Mouse (Mus musculus) c-Kit-positive CD71-positive TER-119-negative erythroid progenitor cells, embryonic 14.5 days (primary cell): Measurements from ENCODE around the gene Kazn.

Experiments
- DNase-seq: peaks from one replicate; pipeline ENCODE4 v3.0.0-alpha.2; 2013; ENCODE audit warnings: low read depth

Kazn gene

GRCm38 (mm10) chr4:142077572-142078271 is 161.5 kb downstream of the Kazn start:
- no peak for DNase-seq

- DNase-seq = no peak
These were observed 162.3 kb downstream of the Kazn start for GRCm38 (mm10) chr4:142076883-142077282.

DNA sequence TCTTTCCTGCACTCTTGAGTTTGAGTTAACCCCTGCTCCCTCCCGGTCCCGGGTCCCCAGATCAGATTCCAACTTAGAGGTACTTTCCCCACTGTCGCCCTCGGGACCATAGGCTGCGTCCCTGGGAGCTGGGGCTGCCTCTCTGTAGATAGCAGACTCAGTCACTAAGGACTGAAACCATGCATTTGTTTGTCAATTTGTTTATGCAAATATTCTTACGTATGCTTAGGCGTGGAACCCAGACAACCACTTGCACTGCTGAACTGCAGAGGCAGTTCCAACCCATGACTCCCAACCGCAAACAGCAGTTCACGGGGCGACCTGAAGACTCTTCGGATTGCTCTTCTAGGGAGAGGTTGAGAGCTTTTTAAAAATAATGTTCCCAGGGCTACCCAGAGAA is 163.3 kb downstream of the Kazn start:
- no peak for DNase-seq

GRCm38 (mm10) chr4:142074060-142074732 is 165.0 kb downstream of the Kazn start:
- DNase-seq = no peak

DNA sequence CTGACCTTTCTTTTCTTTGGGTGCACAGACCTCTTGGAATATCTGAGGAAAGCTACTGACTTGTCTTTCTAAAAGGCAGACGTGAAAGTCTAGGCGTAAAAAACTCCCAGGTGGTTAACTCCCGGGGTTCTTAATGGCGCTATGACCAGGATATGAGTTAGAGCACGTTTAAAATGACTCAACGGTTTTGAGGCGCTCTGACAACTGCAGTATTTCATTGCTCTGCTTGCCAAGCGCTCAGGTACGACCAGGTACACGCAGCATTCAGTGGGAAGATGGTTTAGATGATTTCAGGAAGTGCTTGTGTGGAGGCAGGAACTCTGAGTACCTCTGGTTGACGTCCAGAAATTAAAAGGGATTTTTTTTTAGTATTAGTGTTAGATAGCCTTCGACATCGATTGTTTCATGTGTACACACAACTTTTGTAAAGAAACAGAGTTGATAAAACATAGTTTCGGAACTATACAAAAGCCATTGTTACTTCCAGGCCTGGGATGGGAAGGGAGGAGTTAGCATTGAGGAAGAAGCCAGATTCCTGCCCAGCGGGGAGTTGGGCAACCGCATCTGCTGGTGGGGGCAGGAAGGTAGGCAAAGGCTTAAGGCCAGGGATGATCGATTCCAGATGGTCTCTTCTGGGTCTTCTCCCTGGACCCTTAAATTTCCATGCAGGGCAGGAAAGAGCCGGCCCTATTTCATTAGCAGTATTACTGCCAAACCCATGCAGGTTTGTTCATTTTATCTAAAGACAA is 167.8 kb downstream of the Kazn start:
- DNase-seq = no peak

GRCm38 (mm10) chr4:142070840-142071239 is 168.4 kb downstream of the Kazn start:
- no peak for DNase-seq

- no peak for DNase-seq
These were observed 170.0 kb downstream of the Kazn start for GRCm38 (mm10) chr4:142068899-142069812.

GRCm38 (mm10) chr4:142066576-142066975 is 172.6 kb downstream of the Kazn start:
- no peak for DNase-seq

DNA sequence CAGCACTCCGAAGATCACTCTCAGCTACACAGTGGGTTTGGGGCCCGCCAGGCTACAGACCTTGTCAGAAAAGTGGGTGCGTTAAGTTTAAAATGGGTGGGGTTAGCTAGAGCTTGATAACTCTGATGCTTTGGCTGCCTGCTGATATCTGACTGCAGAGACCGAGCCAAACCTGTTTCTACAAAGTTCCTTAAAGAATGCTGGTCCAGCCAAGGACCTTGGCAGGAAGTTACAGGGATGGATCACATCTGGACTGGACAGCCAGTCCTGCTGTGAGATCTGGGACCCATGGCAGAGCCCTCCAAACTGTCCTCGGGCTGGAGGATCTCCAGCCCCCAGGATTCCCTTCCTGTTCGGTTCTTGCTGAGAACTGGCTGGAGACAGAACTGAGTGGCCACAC is 173.4 kb downstream of the Kazn start:
- DNase-seq = no peak

GRCm38 (mm10) chr4:142065270-142065669 is 173.9 kb downstream of the Kazn start:
- no peak for DNase-seq

DNA sequence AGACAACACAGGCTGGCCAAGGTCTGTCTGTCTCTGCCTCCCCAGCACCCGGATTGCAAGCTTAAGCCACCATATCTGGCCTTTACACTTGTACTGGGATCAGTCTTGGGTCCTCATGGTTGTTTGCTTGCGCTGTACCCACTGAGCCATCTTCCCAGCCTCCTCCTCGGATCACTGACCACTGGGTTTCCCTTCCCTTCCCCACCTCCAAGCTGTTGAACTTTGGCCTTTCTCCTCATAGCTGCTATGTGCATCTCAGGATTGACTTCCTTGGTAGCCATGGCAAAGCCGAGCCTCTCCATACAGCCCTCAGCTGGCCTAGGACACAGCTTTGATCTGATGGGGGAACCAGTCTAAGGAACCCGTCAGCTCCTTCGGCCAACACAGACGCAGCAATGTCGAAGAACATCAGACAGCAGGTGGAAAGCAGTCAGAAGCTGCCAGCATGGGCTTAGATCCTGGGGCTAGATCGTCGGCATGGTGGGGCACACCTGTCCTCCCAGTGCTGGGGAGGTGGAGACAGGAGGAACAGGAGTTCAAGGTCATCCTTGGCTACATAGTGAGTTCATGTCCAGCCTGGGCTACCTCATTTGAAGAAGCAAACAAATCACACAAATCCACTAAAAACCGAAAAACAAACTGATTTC is 174.5 kb downstream of the Kazn start:
- DNase-seq = no peak

DNA sequence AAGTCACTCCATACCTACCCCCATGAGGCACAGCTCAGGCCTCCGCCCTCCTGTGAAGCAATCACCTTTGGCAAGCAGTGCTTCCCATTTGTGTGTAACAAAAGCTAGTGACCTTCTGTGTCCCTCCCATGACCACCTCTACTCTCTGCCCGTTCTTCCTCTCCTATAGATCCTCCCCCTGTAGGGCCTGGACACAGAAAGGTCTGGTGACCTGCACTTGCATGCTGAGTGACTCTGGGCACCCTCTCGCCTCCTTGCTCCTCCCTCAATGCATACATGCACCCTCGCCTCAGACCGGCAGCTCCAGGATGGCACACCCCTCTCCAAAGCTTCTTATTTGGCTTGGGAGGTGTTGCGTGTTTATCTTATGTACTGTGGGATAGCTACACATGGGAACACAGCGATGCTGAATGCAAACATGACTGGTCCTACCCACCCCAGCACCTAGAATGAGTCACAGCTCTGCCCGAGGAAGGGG is 176.1 kb downstream of the Kazn start:
- no peak for DNase-seq

DNA sequence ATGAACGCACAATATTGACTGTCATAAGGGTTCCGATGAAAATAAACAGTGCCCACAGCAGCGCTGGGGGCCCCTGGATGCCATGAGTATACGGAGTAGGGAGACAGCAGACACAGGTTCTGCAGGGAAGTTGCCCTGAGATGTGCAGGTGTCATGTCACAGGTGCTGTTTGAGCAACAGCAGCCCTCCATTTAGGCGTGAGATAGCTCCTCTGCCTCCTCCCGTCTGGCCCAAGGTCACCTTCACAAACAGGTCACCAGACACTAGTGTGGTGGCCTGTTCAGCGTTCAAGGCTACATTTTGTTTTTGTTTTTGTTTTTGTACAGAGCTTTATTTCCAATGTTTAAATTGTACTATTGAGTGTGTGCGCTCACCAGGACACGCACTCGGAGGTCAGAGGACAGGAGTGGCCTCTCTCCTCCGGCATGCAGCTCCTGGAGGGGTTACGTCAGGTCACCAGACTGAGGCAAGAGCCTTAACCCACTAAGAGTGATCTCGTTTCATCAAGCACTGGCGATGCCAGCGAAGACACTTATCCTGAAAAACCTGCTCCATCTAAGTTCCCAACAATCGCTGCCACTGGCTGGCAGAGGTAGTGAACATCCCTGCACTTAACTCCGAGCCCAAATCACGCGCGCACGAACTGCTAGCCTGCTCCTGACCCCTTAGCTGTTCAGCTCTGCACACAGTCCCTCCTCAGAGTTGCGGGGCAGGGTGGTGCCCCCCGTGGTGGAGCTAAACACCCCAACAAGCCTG is 177.5 kb downstream of the Kazn start:
- DNase-seq = no peak

- DNase-seq = no peak
These were observed 178.5 kb downstream of the Kazn start for GRCm38 (mm10) chr4:142060455-142061378.

- no peak for DNase-seq
These were observed 179.4 kb downstream of the Kazn start for GRCm38 (mm10) chr4:142059841-142060193.

- no peak for DNase-seq
These were observed 179.9 kb downstream of the Kazn start for GRCm38 (mm10) chr4:142059113-142059840.

GRCm38 (mm10) chr4:142057529-142058216 is 181.5 kb downstream of the Kazn start:
- no peak for DNase-seq

DNA sequence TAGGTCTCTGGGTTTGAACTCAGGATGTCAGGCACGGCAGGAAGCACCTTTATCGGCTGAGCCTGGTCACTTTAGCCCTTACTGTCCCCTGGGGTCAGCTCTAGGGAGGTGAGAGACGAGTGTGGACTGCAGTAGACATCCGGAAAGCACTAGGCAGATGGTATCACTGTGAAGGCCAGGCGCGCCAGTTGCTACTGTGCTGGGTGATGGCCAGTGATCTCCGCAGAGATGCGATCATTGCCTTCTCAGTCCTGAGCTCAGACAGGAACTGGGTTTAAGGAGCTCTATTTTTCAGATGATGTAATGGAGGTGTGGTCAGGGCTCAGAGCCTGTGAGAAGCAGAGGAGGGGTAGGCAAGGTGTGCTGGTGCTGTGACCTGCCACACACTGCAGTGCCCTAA is 183.6 kb downstream of the Kazn start:
- DNase-seq = no peak
